Mouse (Mus musculus): ENCODE results near the gene Ddx52. TPM values are rescaled to one million over a fixed set of nuclear protein-coding genes. Genes with fewer than 3 reads are reported as not detected.

Gene Ddx52
- polyA plus RNA-seq, 1 experiment from 2014 or later = 18.7 TPM

GRCm38 (mm10) chr11:83974561-83975346 lies 32.9 kb downstream of the Ddx52 start:
- WGBS = 78% methylated on average over 7 of the region's 7 CpGs
- no peak for ATAC-seq (replicated peaks; ENCODE audit: insufficient number of reproducible peaks, insufficient read depth, low FRiP score, low read depth)

GRCm38 (mm10) chr11:83975488-83975887 lies 33.6 kb downstream of the Ddx52 start:
- WGBS = 88% methylated on average over 1 of the region's 1 CpGs
- Histone ChIP-seq H3K4me3 (no peak overlapping the region), H3K9me3 (replicated peaks) (no peaks in the 10 kb centered on the region), H3K4me1 (replicated peaks) (no peaks in the 10 kb centered on the region), H3K4me2 (no peak overlapping the region), H3K36me3 (peaks cover 35% of the 10 kb centered on the region), H3K27me3 (no peaks in the 10 kb centered on the region), H3K9ac (no peak overlapping the region), H3K27ac (no peak overlapping the region)
- no peak for ATAC-seq (replicated peaks; ENCODE audit: insufficient number of reproducible peaks, insufficient read depth, low FRiP score, low read depth)

More at GRCm38 (mm10) chr11:83974561-83975346, 32.9 kb downstream of the Ddx52 start:
- Histone ChIP-seq H3K36me3 (peaks cover 28% of the 10 kb centered on the region), H3K9ac (no peak overlapping the region), H3K9me3 (replicated peaks) (no peaks in the 10 kb centered on the region), H3K4me1 (replicated peaks) (no peaks in the 10 kb centered on the region), H3K27me3 (no peaks in the 10 kb centered on the region), H3K27ac (no peak overlapping the region), H3K4me2 (no peak overlapping the region), H3K4me3 (no peak overlapping the region)

GRCm38 (mm10) chr11:83976236-83976977 lies 34.5 kb downstream of the Ddx52 start:
- H3K27ac ChIP-seq = no peak overlapping the region
- peaks cover 39% of the 10 kb centered on the region for H3K36me3 ChIP-seq
- H3K4me1 ChIP-seq (replicated peaks) = no peaks in the 10 kb centered on the region
- H3K9me3 ChIP-seq (replicated peaks) = no peaks in the 10 kb centered on the region
- H3K27me3 ChIP-seq = no peaks in the 10 kb centered on the region
- H3K4me3 ChIP-seq = no peak overlapping the region
- WGBS = 86% methylated on average over 13 of the region's 13 CpGs
- no peak overlapping the region for H3K9ac ChIP-seq
- ATAC-seq (replicated peaks; ENCODE audit: insufficient number of reproducible peaks, insufficient read depth, low FRiP score, low read depth) = no peak
- no peak overlapping the region for H3K4me2 ChIP-seq

GRCm38 (mm10) chr11:83977810-83978209 lies 35.9 kb downstream of the Ddx52 start:
- H3K27ac ChIP-seq = no peak overlapping the region
- no peak overlapping the region for H3K4me3 ChIP-seq
- ATAC-seq (replicated peaks; ENCODE audit: insufficient number of reproducible peaks, insufficient read depth, low FRiP score, low read depth) = no peak
- peaks cover 46% of the 10 kb centered on the region for H3K36me3 ChIP-seq
- no peak overlapping the region for H3K9ac ChIP-seq
- 85% methylated on average over 2 of the region's 2 CpGs for WGBS
- no peaks in the 10 kb centered on the region for H3K4me1 ChIP-seq (replicated peaks)
- H3K9me3 ChIP-seq (replicated peaks) = no peaks in the 10 kb centered on the region
- H3K4me2 ChIP-seq = no peak overlapping the region
- H3K27me3 ChIP-seq = no peaks in the 10 kb centered on the region

- no peaks in the 10 kb centered on the region for H3K27me3 ChIP-seq
- no peak for ATAC-seq (replicated peaks; ENCODE audit: insufficient number of reproducible peaks, insufficient read depth, low FRiP score, low read depth)
- H3K4me1 ChIP-seq (replicated peaks) = no peaks in the 10 kb centered on the region
- H3K36me3 ChIP-seq = peaks cover 55% of the 10 kb centered on the region
- WGBS = 77% methylated on average over 6 of the region's 6 CpGs
- H3K4me3 ChIP-seq = no peak overlapping the region
- no peaks in the 10 kb centered on the region for H3K9me3 ChIP-seq (replicated peaks)
- no peak overlapping the region for H3K27ac ChIP-seq
- no peak overlapping the region for H3K4me2 ChIP-seq
- H3K9ac ChIP-seq = no peak overlapping the region
These were observed 38.1 kb downstream of the Ddx52 start for GRCm38 (mm10) chr11:83979992-83980391.

GRCm38 (mm10) chr11:83981338-83981737 lies 39.5 kb downstream of the Ddx52 start:
- Histone ChIP-seq H3K4me1 (replicated peaks) (no peaks in the 10 kb centered on the region), H3K9ac (no peak overlapping the region), H3K27me3 (no peaks in the 10 kb centered on the region), H3K36me3 (peaks cover 61% of the 10 kb centered on the region), H3K27ac (no peak overlapping the region), H3K4me3 (no peak overlapping the region), H3K4me2 (no peak overlapping the region), H3K9me3 (replicated peaks) (no peaks in the 10 kb centered on the region)
- 65% methylated on average over 10 of the region's 10 CpGs for WGBS
- no peak for ATAC-seq (replicated peaks; ENCODE audit: insufficient number of reproducible peaks, insufficient read depth, low FRiP score, low read depth)

GRCm38 (mm10) chr11:83991701-83992100 lies 49.8 kb downstream of the Ddx52 start:
- ATAC-seq (replicated peaks; ENCODE audit: insufficient number of reproducible peaks, insufficient read depth, low FRiP score, low read depth) = no peak
- H3K36me3 ChIP-seq = peaks cover 54% of the 10 kb centered on the region
- no peak overlapping the region for H3K9ac ChIP-seq
- H3K27me3 ChIP-seq = no peaks in the 10 kb centered on the region
- no peak overlapping the region for H3K4me3 ChIP-seq
- no peaks in the 10 kb centered on the region for H3K9me3 ChIP-seq (replicated peaks)
- H3K4me1 ChIP-seq (replicated peaks) = no peaks in the 10 kb centered on the region
- H3K4me2 ChIP-seq = no peak overlapping the region
- H3K27ac ChIP-seq = no peak overlapping the region
- 74% methylated on average over 4 of the region's 4 CpGs for WGBS

GRCm38 (mm10) chr11:83993428-83993827 lies 51.6 kb downstream of the Ddx52 start:
- Histone ChIP-seq H3K27ac (no peak overlapping the region), H3K9ac (no peak overlapping the region), H3K4me1 (replicated peaks) (no peaks in the 10 kb centered on the region), H3K36me3 (peaks cover 56% of the 10 kb centered on the region), H3K9me3 (replicated peaks) (no peaks in the 10 kb centered on the region), H3K27me3 (no peaks in the 10 kb centered on the region), H3K4me2 (no peak overlapping the region), H3K4me3 (no peak overlapping the region)
- no peak for ATAC-seq (replicated peaks; ENCODE audit: insufficient number of reproducible peaks, insufficient read depth, low FRiP score, low read depth)
- 52% methylated on average over 2 of the region's 2 CpGs for WGBS

- 86% methylated on average over 3 of the region's 3 CpGs for WGBS
- no peak for ATAC-seq (replicated peaks; ENCODE audit: insufficient number of reproducible peaks, insufficient read depth, low FRiP score, low read depth)
These were observed 52.6 kb downstream of the Ddx52 start for GRCm38 (mm10) chr11:83994481-83994880.

GRCm38 (mm10) chr11:83995535-83995950 lies 53.7 kb downstream of the Ddx52 start:
- no peak overlapping the region for H3K9ac ChIP-seq
- peaks cover 61% of the 10 kb centered on the region for H3K36me3 ChIP-seq
- ATAC-seq (replicated peaks; ENCODE audit: insufficient number of reproducible peaks, insufficient read depth, low FRiP score, low read depth) = no peak
- WGBS = 67% methylated on average over 2 of the region's 2 CpGs
- H3K27me3 ChIP-seq = no peaks in the 10 kb centered on the region
- no peaks in the 10 kb centered on the region for H3K4me1 ChIP-seq (replicated peaks)
- H3K4me2 ChIP-seq = no peak overlapping the region
- no peak overlapping the region for H3K4me3 ChIP-seq
- no peaks in the 10 kb centered on the region for H3K9me3 ChIP-seq (replicated peaks)
- no peak overlapping the region for H3K27ac ChIP-seq

More at GRCm38 (mm10) chr11:83994481-83994880, 52.6 kb downstream of the Ddx52 start:
- H3K4me3 ChIP-seq = no peak overlapping the region
- H3K9ac ChIP-seq = no peak overlapping the region
- no peak overlapping the region for H3K27ac ChIP-seq
- H3K27me3 ChIP-seq = no peaks in the 10 kb centered on the region
- H3K4me2 ChIP-seq = no peak overlapping the region
- no peaks in the 10 kb centered on the region for H3K9me3 ChIP-seq (replicated peaks)
- H3K4me1 ChIP-seq (replicated peaks) = no peaks in the 10 kb centered on the region
- H3K36me3 ChIP-seq = peaks cover 65% of the 10 kb centered on the region

- Histone ChIP-seq H3K4me3 (no peak overlapping the region), H3K4me2 (no peak overlapping the region), H3K9ac (no peak overlapping the region), H3K27ac (no peak overlapping the region), H3K27me3 (no peaks in the 10 kb centered on the region), H3K9me3 (replicated peaks) (no peaks in the 10 kb centered on the region), H3K36me3 (peaks cover 57% of the 10 kb centered on the region), H3K4me1 (replicated peaks) (no peaks in the 10 kb centered on the region)
- 88% methylated on average over 5 of the region's 5 CpGs for WGBS
- no peak for ATAC-seq (replicated peaks; ENCODE audit: insufficient number of reproducible peaks, insufficient read depth, low FRiP score, low read depth)
These were observed 55.5 kb downstream of the Ddx52 start for GRCm38 (mm10) chr11:83997171-83997868.
